Mouse (Mus musculus): ENCODE data around the gene Cx3cr1.
"Not testable (repeated sequence)": the region's sequence is repeated elsewhere in the genome, so short reads cannot be mapped to it uniquely, and the experiment has no call there.

The Cx3cr1 gene

GRCm38 (mm10) chr9:120027401-120028151, 42.1 kb downstream of the Cx3cr1 start:
- DNase-seq (ENCODE audit: inconsistent ontology term) = peak; percentile 88

DNA sequence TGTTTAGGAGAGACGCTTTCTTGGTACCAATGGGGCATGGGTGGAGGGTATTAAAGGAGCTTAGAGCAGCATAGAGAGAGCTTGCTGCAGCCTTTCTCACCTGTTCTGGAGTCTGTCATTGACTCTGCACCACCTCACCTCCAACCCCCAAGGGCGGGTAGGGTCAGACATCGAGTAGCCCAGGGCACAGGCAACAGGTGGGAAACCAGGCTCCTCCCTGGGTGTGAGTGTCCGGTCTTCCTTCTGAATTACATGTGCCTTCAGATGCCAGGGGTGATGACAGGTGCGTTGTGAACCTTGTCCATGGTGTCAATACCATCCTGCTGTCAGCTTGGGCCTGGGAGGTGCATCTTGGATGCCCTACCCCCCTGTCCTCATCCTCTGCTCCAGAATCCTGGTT, 45.1 kb downstream of the Cx3cr1 start:
- no peak for DNase-seq (ENCODE audit: inconsistent ontology term)

DNA sequence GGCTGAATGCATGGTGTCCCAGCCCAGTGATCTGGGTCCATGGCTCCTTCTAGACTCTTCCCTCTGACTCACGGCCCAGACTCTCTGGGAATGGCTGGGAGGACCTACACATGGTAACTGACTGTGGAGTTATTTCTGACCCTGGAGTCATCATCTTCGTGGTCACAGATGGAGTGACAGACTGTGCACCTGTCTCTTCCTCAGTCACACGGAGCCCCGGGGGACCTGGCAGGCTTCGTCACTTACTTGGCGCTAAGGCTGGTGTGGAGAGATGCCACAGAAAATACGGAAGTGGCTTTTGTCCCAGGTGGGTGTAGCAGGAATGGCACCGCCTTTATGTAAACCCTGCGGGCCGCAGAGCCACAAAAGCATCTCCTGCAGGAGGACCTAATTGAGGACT, 45.5 kb downstream of the Cx3cr1 start:
- peak; percentile 47 for DNase-seq (ENCODE audit: inconsistent ontology term)

DNA sequence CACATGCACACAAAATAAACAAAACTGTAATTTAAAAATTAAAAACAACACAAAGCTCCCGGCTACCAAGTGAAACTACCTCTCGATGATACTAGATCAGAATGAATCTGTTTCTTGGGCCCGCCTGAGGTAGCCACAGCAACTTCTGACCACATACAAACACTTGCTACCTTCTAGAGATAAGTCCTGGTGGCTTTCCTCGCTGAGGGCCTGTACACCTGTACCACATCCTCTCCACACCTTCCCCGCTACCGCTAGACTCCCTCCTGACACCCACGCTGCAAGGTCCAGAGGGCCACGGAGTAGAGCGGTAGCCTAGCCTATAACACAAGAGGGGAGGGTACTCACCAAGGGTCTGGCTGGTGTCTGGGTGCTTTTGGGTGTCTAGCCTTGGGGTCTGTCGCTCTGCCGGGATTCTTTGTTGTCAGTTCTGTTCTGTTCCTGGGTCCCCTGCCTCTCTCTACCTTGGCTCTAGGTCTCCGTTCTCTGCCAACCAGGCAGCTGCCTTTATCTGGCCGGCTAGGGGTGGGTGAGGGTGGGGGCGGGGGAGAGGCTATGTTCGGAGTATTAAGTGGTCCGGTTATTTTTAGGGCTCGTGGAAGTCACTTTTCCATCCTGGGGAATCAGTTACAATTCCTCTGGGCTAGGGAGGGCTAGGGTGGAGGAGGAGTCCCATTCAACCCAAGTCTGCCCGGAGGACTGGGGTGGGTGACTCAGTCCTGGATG, 46.4 kb downstream of the Cx3cr1 start, which contains the start of gene Xirp1:
Gene Xirp1, minus strand, starts transcription at position 513 of the 726 bp plus-strand sequence.
- DNase-seq (ENCODE audit: inconsistent ontology term) = no peak

DNA sequence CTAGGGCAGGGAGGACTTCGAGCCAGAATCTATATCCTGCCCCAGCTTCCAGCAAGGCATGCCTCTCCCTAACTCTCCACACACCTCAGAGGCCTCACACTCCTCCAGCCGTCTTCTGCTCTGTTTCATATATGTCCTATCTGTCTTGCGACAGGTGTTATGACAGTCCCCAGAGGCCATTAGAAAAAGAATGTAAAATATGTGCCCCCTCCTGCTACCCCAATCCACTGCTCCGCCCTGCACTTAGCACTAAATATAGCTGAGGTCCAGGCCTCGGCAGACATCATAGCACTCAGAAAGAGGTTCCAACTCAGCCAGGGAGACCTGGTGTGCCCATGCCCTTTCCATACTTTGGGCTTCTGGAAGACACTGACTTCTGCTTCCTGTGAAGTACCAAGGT, 48.5 kb downstream of the Cx3cr1 start:
- no peak for DNase-seq (ENCODE audit: inconsistent ontology term)

GRCm38 (mm10) chr9:120020285-120020890, 49.3 kb downstream of the Cx3cr1 start:
- peak; percentile 70 for DNase-seq (ENCODE audit: inconsistent ontology term)

- no peak for DNase-seq (ENCODE audit: inconsistent ontology term)
Measured at GRCm38 (mm10) chr9:120016956-120017355, 52.7 kb downstream of the Cx3cr1 start.

GRCm38 (mm10) chr9:120014828-120015227, 54.9 kb downstream of the Cx3cr1 start:
- no peak for DNase-seq (ENCODE audit: inconsistent ontology term)

- DNase-seq (ENCODE audit: inconsistent ontology term) = peak; percentile 89
Measured at GRCm38 (mm10) chr9:120013251-120013820, 56.3 kb downstream of the Cx3cr1 start.

DNA sequence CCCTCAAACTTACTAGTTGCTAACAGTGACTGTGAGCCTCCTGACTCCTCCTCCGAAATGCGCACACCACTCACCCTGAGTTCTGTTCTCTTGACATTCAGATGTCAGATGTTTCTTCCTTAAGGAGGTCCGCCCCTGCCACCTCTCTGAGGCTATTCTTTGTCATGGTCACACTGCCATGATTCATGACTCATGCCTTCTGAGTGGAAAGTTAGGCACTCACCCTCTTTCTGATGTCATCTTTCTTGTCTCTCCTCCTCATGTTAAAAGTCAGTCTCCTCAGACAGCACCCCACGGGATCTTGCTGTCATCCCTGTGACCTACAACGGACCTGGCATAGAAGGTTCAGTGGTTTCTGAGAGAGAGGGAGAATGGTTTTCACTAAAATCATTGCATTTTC, 56.9 kb downstream of the Cx3cr1 start:
- peak; percentile 65 for DNase-seq (ENCODE audit: inconsistent ontology term)

- not testable (repeated sequence) for DNase-seq (ENCODE audit: inconsistent ontology term)
Measured at GRCm38 (mm10) chr9:120012161-120012560, 57.5 kb downstream of the Cx3cr1 start.

DNA sequence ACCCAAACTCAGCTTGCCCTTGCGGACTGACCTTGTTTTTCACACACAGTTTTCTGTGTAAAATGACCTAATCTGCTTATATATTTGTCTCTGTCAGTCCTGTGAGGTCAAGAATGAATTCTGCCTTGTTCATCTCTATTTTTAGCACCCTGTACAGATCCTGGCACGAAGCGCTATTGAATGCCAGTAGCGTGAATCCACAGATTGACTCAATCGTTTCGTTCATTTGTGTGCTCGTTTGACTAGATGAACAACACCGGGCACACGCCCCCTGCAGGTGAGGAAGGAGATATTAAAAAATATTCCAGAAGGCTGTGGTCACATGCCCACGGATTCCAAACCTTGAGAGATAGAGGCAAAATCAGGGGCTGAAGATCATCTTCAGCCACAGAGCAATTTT, 58.1 kb downstream of the Cx3cr1 start:
- DNase-seq (ENCODE audit: inconsistent ontology term) = peak; percentile 96

- peak; percentile 97 for DNase-seq (ENCODE audit: inconsistent ontology term)
Measured at GRCm38 (mm10) chr9:120010781-120011511, 58.7 kb downstream of the Cx3cr1 start.

DNA sequence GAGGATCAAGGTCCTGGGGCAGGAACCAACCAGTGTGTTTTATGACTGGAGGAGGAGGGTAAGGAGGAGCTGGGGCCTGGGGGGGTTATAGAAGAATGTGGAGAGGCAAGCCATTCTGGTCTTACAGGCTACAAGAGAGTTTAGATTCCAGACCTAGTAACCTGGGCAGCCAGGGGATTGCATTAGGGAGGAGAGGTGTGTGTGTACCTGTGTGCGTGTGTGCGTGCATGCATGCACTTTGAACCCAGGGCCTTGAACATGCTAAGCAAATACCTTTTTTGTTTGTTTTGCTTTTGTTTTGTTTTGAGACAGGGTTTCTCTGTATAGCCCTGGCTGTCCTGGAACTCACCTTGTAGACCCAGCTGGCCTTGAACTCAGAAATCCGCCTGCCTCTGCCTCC, 59.8 kb downstream of the Cx3cr1 start:
- no peak for DNase-seq (ENCODE audit: inconsistent ontology term)

- no peak for DNase-seq (ENCODE audit: inconsistent ontology term)
Measured at GRCm38 (mm10) chr9:120009226-120009841, 60.3 kb downstream of the Cx3cr1 start.

- DNase-seq (ENCODE audit: inconsistent ontology term) = no peak
Measured at GRCm38 (mm10) chr9:120007833-120008232, 61.8 kb downstream of the Cx3cr1 start.

DNA sequence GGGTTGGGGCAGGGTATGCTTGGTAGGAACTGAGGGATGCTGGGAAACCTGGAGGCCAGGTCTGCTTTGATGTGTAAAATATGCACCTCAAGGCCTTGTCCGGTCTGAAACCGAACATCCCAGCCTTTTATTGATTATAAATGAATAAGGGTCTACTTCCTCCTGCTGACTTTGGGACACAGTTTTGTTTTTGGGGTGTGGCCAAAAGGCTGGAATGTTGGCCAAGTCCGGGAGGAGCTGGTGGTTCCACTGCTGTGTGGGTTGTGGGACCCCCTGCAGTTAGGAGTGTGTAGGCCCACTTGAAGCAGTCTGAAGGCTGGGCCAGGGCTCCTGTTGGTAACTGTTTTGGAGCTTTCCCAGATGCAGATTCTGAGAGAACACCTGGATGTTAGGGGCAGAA, 63.7 kb downstream of the Cx3cr1 start:
- DNase-seq (ENCODE audit: inconsistent ontology term) = no peak

- no peak for DNase-seq (ENCODE audit: inconsistent ontology term)
Measured at GRCm38 (mm10) chr9:120002893-120003292, 66.8 kb downstream of the Cx3cr1 start.

- DNase-seq (ENCODE audit: inconsistent ontology term) = peak; percentile 96
Measured at GRCm38 (mm10) chr9:120001945-120002725, 67.5 kb downstream of the Cx3cr1 start.

- no peak for DNase-seq (ENCODE audit: inconsistent ontology term)
Measured at GRCm38 (mm10) chr9:120000761-120001160, 68.9 kb downstream of the Cx3cr1 start.
